Mouse (Mus musculus): ENCODE results near the gene Zbtb48.

The Zbtb48 gene

GRCm38 (mm10) chr4:152001335-152001734 is 26.1 kb downstream of the Zbtb48 start:
- ATAC-seq (ENCODE audit: low TSS enrichment), result no peak

- peak; percentile 64; the same call in 1 of the 2 replicates for ATAC-seq (ENCODE audit: low TSS enrichment)
Measured at GRCm38 (mm10) chr4:152000906-152001305, 26.6 kb downstream of the Zbtb48 start.

DNA sequence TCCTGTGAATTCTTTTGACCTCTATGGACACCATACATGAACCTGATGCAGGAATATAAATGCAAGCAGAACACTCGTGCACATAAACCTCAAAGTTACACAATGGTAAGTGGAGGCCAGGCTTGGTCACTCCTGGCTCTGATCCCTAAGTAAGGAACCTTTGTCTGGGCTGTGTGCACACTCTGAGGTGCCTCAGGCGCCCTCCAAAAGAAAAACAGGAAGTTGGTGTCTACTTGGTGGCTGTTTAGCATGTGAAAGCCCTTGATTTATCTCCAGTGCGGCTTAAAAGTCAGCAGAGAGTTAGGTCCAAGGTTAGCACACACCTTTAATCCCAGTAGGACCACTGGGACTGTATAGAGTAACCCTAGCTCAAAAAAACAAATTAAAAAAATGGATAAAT is 28.0 kb downstream of the Zbtb48 start:
- no peak for ATAC-seq (ENCODE audit: low TSS enrichment)

- ATAC-seq (ENCODE audit: low TSS enrichment), result no peak
Measured at GRCm38 (mm10) chr4:151997701-151998100, 29.8 kb downstream of the Zbtb48 start.

GRCm38 (mm10) chr4:151996951-151997222 is 30.6 kb downstream of the Zbtb48 start:
- ATAC-seq (ENCODE audit: low TSS enrichment), result no peak

DNA sequence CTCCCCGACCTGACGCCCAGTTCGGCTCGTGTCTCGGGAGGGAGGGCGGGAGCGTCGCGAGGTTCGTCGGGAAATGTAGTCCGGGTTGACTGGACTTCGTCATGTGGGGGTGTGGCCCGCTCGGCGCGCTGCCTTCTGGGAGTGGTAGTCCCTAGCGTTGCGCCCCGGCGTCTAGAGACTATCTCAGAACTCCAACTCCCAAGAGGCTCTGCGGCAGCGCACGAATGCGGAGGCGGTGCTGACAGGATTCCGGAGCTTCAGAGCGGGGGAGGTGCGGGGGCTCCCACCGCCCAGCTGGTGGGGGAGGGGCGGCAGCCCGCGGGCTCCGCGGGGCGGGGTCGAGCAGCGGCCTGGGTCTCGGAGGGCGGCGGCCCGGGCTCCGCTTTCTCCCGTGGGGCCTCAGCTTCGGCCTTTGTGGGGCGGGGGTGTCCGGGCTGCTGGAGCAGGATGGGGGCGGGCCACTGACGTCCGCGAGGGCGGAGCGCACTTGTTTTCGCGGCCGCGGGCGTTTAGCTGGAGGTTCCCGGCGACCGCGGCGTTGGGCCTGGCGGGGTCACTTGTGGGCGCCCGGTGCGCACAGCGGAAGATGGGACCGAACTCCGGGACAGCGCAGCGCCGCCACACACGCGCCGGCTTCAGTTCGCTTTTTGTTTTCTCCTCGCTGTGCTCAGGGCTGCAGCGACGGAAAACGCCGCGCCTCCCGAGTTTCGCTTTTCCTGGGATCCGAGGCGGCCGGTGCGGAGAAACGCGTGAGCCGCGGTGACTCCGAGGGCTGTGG is 31.1 kb downstream of the Zbtb48 start, which contains the start of gene Phf13:
Phf13 (minus strand) TSS at position 86 of the 778 bp plus-strand sequence.
- ATAC-seq (ENCODE audit: low TSS enrichment), result peak; percentile 92

DNA sequence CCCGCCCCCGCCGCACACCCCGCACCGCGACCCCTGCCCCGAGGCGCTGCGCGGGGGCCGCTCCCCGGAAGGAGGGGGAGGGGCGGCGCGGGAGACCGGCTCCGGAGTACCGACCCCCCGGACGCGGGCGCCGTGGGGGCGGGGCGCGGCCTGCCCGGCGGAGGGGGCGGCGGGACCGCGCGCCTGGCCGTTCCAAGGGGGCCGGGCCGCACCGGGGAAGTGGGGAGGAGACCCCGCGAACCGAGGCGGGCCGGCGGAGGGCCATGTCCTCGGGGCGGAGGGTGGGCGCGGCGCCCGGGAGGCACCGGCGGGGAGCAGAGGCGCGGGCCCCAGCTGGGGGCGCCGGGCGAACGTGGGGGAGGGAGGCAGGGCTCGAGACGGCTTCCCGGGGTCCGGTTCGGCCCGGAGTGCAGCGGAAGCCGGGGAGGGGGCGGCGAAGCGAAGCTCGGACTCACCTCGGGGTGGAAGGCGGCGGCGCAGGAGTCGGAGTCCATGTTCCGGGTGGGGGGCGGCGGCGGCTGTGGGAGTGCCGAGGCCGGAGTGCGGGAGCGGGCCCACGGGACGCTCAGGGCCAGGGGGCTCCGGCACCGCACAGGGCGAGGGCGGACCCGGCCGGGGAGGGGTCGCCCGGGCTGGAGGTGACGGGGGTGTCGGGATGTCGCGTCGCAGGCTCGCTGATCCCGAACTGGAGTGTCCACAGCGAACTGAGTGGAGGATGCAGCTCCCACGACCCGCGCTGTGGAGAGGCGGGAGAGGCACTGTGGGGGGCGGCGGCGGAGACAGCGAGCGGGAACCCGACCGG is 31.9 kb downstream of the Zbtb48 start:
- no peak for ATAC-seq (ENCODE audit: low TSS enrichment)

DNA sequence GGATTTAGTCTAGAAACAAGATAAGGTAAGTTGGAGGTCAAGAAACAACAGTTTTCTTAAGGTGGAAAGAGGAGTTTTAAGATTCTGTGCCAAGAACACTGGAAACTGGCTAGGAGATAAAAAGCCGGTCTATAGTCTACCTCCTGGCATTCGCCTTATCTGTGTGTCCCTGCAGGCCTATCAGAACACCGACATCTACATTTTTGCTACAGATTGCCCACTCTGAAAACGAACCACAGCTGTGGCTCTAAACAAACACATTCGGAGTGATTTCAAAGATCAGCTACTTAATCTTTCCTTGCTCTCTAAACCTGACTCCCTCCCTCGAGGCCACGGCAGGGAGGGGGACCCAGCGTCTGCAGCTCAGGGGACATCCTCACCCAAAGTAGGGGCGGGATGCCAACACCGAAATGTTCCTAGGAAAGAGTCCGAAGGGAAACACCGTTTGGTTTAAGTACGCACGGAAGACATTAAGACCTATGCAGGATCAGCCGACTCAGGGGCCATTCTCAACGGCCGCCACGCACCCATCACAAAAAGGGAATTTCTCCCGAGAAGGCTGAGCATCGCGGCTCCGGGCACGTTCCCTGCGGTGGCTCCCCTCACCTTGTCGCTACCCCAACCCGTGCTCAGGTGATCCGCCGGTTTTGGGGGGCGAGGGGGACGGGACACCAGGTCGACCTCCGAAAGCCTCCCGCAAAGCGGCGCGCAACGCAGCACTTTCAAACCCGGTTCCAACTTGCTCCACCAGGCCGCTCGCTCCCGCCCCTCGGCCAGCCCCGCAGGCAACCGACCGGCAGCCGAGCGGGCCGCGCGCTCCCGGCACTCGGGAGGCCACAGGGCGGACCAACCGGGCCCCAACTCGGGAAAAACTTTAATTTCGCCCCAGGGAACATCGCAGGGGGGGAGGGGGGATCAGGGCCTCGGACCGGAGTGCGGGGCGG is 33.0 kb downstream of the Zbtb48 start:
- ATAC-seq (ENCODE audit: low TSS enrichment), result no peak

GRCm38 (mm10) chr4:151993035-151993434 is 34.4 kb downstream of the Zbtb48 start:
- no peak for ATAC-seq (ENCODE audit: low TSS enrichment)

GRCm38 (mm10) chr4:151992091-151992490 is 35.4 kb downstream of the Zbtb48 start:
- ATAC-seq (ENCODE audit: low TSS enrichment), result no peak

DNA sequence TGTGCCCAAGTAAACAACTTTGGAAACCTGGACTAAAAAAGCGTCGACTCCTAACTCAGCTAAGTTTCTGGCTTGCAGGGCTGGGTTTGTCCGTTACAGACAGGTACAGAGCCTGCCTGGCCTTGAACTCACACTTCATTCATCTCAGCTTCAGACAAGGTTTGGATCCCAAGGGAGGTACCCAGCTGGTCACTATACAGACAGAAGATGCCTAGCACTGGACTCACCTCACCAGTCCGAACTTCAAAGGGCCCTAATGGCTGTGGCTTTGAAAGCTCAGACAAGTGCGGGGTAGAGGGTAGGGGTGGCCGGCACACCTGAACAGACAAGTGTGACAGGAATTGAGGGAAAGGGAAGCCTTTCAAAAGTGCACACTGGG is 38.4 kb downstream of the Zbtb48 start:
- no peak for ATAC-seq (ENCODE audit: low TSS enrichment)

GRCm38 (mm10) chr4:151988342-151989109 is 38.9 kb downstream of the Zbtb48 start, which contains the start of gene Thap3:
Gene Thap3 (minus strand): TSS chr4:151988997.
- ATAC-seq (ENCODE audit: low TSS enrichment), result peak; percentile 62

- peak; percentile 46 for ATAC-seq (ENCODE audit: low TSS enrichment)
Measured at GRCm38 (mm10) chr4:151988014-151988341, 39.5 kb downstream of the Zbtb48 start.

DNA sequence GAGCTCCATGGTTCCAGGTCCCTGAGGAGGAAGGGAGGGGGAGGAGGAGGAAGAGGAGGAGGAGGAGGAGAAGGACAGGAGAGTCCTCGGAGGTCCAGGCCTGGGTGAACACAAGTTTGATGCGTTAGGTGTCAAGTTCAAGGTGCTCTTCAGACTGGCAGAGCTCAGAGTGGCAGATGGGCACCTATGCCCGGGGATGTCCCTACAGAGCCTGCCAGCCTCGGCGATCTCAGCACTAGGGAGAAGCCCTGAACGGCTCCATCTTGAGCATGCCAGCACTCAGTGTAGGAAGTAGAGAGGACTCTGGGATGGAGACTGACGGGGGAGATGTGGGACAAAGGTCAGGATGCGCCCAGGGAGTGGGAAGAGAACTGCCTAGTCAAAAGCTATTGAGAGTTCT is 40.8 kb downstream of the Zbtb48 start:
- no peak for ATAC-seq (ENCODE audit: low TSS enrichment)

- ATAC-seq (ENCODE audit: low TSS enrichment), result 0 out of 2 replicates have a peak, but pooled peaks have one; percentile 13
Measured at GRCm38 (mm10) chr4:151985886-151986285, 41.6 kb downstream of the Zbtb48 start.

DNA sequence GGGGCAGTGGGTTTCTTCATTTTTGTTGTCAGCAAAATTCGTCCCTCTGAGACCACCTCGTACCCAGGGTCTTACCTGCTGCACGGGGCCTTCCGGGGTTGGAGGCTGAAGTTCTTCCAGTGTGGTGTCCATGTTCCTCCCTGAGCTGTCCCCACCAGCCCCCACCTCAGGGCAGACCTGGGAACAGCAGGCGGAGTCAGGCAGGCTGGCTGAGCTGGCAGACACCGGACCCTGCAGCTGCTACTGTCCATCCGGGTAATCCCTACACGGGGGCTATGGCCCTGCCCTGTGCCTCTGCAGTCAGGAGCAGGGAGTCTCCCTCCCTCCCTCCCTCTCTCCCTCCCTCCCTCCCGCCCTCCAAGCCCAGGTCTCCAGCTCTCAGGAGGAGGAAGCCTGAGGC is 43.9 kb downstream of the Zbtb48 start:
- no peak for ATAC-seq (ENCODE audit: low TSS enrichment)

- ATAC-seq (ENCODE audit: low TSS enrichment), result no peak
Measured at GRCm38 (mm10) chr4:151983043-151983442, 44.4 kb downstream of the Zbtb48 start.

DNA sequence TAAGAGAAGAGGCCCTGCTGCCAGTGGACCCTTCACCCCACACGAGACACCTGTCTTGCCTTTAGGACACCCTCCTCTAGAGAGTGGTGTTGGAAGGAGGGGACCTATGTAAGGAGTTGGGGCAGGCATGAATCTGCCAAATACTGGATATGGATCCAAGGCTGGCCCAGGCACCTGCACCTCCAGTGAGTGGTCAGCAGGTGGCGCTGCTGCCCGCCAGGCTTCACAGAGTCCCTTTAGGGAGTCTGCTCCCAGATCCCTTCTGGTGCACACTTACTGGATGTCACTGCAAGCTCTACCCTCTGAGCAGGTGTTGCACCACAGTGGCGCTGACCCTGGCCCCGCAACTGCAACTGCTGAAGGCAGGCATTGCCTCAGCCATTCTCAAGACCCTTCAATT is 46.1 kb downstream of the Zbtb48 start:
- peak; percentile 69 for ATAC-seq (ENCODE audit: low TSS enrichment)

GRCm38 (mm10) chr4:151980699-151981098 is 46.8 kb downstream of the Zbtb48 start:
- no peak for ATAC-seq (ENCODE audit: low TSS enrichment)

DNA sequence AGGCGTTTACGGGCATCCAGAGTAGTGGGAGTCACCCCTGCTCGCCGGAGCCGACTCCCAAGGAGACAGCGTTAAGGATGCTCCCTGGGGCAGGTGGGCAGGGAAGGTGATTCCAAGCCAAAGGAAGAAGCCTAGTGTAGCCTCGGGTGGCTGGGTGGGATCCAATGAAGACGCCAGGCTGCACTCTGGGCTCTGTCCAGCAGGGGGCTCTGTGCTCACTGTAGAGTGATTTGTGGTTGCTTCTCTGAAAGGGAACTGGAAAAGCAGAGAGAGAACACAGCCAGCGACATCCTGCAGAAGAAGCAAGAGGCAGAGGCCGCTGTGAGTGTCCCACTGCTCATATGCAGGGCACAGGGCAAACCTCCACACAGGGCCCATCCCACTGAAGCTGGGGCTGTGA is 49.7 kb downstream of the Zbtb48 start:
- peak; percentile 47; the same call in 1 of the 2 replicates for ATAC-seq (ENCODE audit: low TSS enrichment)

DNA sequence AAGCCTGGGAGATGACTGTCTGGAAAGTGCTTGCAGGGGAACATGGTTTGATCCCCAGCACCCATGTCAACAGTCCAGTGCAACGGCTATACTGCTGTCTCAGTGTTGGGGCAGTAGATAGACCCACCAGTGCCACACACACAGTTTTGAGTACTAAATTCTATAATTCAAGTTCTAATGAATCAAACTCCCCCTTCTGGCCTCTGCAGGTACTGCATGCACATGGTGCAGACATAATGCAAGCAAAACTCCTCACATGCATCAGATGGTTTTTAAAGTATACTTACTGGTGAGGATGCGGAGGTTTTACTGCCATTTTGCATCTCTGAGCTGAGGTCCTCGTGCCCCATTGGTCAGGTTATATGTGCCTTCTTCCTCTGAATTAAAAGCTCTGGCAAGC is 52.0 kb downstream of the Zbtb48 start:
- no peak for ATAC-seq (ENCODE audit: low TSS enrichment)
